In genomic region chr2:93177668-93178312, GRCm38 (mm10) we compare ENCODE assay signal across 9 mouse cellular contexts. TPM values are rescaled to one million over a fixed set of nuclear protein-coding genes. Genes with fewer than 3 reads are reported as not detected.
A peak's percentile ranks its signal among the peaks of the same experiment; 100 is the strongest.
DNase-seq lines count a peak whose midpoint lies in the region; ATAC-seq and TF ChIP-seq lines count a peak whose summit lies in the region.
"Had no signal": no experiment of that assay in that cellular context is flagged by ENCODE, and none has a peak within 500 bp of the region (broad histone marks: within the 10 kb centered on the region; RNA-seq: fewer than 3 reads in every experiment).

No protein-coding gene starts in this region.

- no peaks in the 10 kb centered on the region for H3K9me3 ChIP-seq in forebrain, embryonic 15.5 days
- H3K9me3 ChIP-seq in midbrain, embryonic 11.5 days (ENCODE audit: control insufficient read depth, low read length) = no peaks in the 10 kb centered on the region
- no peaks in the 10 kb centered on the region for H3K9me3 ChIP-seq in neural tube, embryonic 14.5 days (ENCODE audit: control insufficient read depth, low read length)
- H3K9me3 ChIP-seq in liver, embryonic 11.5 days (ENCODE audit: control insufficient read depth, low read length) = no peaks in the 10 kb centered on the region
- H3K9me3 ChIP-seq in heart, embryonic 10.5 days = no peaks in the 10 kb centered on the region

- H3K36me3 ChIP-seq in forebrain, embryonic 15.5 days = no peaks in the 10 kb centered on the region
- H3K36me3 ChIP-seq in midbrain, embryonic 11.5 days (ENCODE audit: control insufficient read depth, insufficient read depth, low read length) = no peaks in the 10 kb centered on the region
- no peaks in the 10 kb centered on the region for H3K36me3 ChIP-seq in neural tube, embryonic 14.5 days (ENCODE audit: control insufficient read depth, insufficient read depth, low read length)
- H3K36me3 ChIP-seq in liver, embryonic 11.5 days (ENCODE audit: control insufficient read depth, insufficient read depth, low read length) = no peaks in the 10 kb centered on the region
- H3K36me3 ChIP-seq in heart, embryonic 10.5 days = no peaks in the 10 kb centered on the region

- peaks cover 61% of the 10 kb centered on the region for H3K4me1 ChIP-seq in forebrain, embryonic 15.5 days
- peaks cover 63% of the 10 kb centered on the region for H3K4me1 ChIP-seq in midbrain, embryonic 11.5 days (ENCODE audit: control insufficient read depth, insufficient read depth, low read length)
- H3K4me1 ChIP-seq in neural tube, embryonic 14.5 days (ENCODE audit: control insufficient read depth, insufficient read depth, low read length) = peaks cover 37% of the 10 kb centered on the region
- H3K4me1 ChIP-seq in liver, embryonic 11.5 days (replicated peaks; ENCODE audit: control insufficient read depth, insufficient read depth, low read length) = peaks cover 10% of the 10 kb centered on the region
- H3K4me1 ChIP-seq in heart, embryonic 10.5 days = peaks cover 46% of the 10 kb centered on the region

- H3K9ac ChIP-seq in forebrain, embryonic 15.5 days (replicated peaks) = no peak overlapping the region
- no peak overlapping the region for H3K9ac ChIP-seq in midbrain, embryonic 11.5 days (ENCODE audit: low read length)
- no peak overlapping the region for H3K9ac ChIP-seq in neural tube, embryonic 14.5 days (replicated peaks; ENCODE audit: low read depth, low read length)
- no peak overlapping the region for H3K9ac ChIP-seq in liver, embryonic 11.5 days (ENCODE audit: low read depth, low read length)

- DNase-seq in layer of hippocampus, adult 2 months (ENCODE audit: low spot score in 2 of 2) = no peak
- DNase-seq in layer of hippocampus, adult 9-11 months = no peak
- no peak for DNase-seq in midbrain, embryonic 11.5 days (ENCODE audit: low spot score, missing footprints)
- DNase-seq in left cerebral cortex, postnatal 36 days (ENCODE audit: low spot score in 2 of 2) = no peak
- no peak for DNase-seq in liver, embryonic 11.5 days (ENCODE audit: low spot score)
- no peak for DNase-seq in heart, embryonic 10.5 days (ENCODE audit: low spot score)
- DNase-seq: adrenal gland, postnatal 36 days had no signal

- ATAC-seq in forebrain, embryonic 15.5 days (replicated peaks) = peak; percentile 36
- ATAC-seq in midbrain, embryonic 11.5 days (ENCODE audit: low FRiP score) = peak; percentile 17; the same call in 1 of the 2 replicates
- peak; percentile 30; the same call in 1 of the 2 replicates for ATAC-seq in neural tube, embryonic 14.5 days (ENCODE audit: low read depth)
- ATAC-seq in liver, embryonic 11.5 days (replicated peaks; ENCODE audit: low FRiP score) = no peak

- H3K4me3 ChIP-seq in layer of hippocampus, adult 2 months = no peak overlapping the region
- H3K4me3 ChIP-seq in forebrain, embryonic 15.5 days = no peak overlapping the region
- no peak overlapping the region for H3K4me3 ChIP-seq in midbrain, embryonic 11.5 days (ENCODE audit: low read depth, low read length)
- H3K4me3 ChIP-seq in neural tube, embryonic 14.5 days (ENCODE audit: low read depth, low read length) = no peak overlapping the region
- no peak overlapping the region for H3K4me3 ChIP-seq in liver, embryonic 11.5 days (ENCODE audit: low read depth, low read length)
- no peak overlapping the region for H3K4me3 ChIP-seq in heart, embryonic 10.5 days

- intact Hi-C loops in left cerebral cortex, postnatal 36 days (cut with DNase I) = no loop called here

- H3K27me3 ChIP-seq in forebrain, embryonic 15.5 days = no peaks in the 10 kb centered on the region
- H3K27me3 ChIP-seq in midbrain, embryonic 11.5 days (ENCODE audit: control insufficient read depth, insufficient read depth, low read length) = no peaks in the 10 kb centered on the region
- H3K27me3 ChIP-seq in neural tube, embryonic 14.5 days (ENCODE audit: control insufficient read depth, insufficient read depth, low read length) = no peaks in the 10 kb centered on the region
- peaks cover 66% of the 10 kb centered on the region for H3K27me3 ChIP-seq in liver, embryonic 11.5 days (replicated peaks; ENCODE audit: control insufficient read depth, insufficient read depth, low read length)
- H3K27me3 ChIP-seq in heart, embryonic 10.5 days (ENCODE audit: insufficient read depth, poor library complexity, severe bottlenecking) = peaks cover 86% of the 10 kb centered on the region

- 68% methylated on average over 20 of the region's 20 CpGs for WGBS in forebrain, embryonic 15.5 days
- 75% methylated on average over 20 of the region's 20 CpGs for WGBS in midbrain, embryonic 11.5 days
- WGBS in neural tube, embryonic 14.5 days = 59% methylated on average over 20 of the region's 20 CpGs
- WGBS in liver, embryonic 11.5 days = 76% methylated on average over 20 of the region's 20 CpGs
- WGBS in heart, embryonic 10.5 days = 81% methylated on average over 20 of the region's 20 CpGs

- no peak for TF ChIP-seq CTCF in layer of hippocampus, adult 2 months (conservative IDR thresholded peaks at IDR 0.05)

- H3K4me2 ChIP-seq in forebrain, embryonic 15.5 days (replicated peaks) = no peak overlapping the region
- H3K4me2 ChIP-seq in midbrain, embryonic 11.5 days = no peak overlapping the region
- no peak overlapping the region for H3K4me2 ChIP-seq in neural tube, embryonic 14.5 days (ENCODE audit: low read depth, low read length)
- H3K4me2 ChIP-seq in liver, embryonic 11.5 days = no peak overlapping the region

- H3K27ac ChIP-seq in layer of hippocampus, adult 2 months = peak overlapping the region; percentile 99
- peak overlapping the region; percentile 86 for H3K27ac ChIP-seq in forebrain, embryonic 15.5 days (replicated peaks)
- H3K27ac ChIP-seq in midbrain, embryonic 11.5 days (ENCODE audit: low read depth, low read length) = peak overlapping the region; percentile 94
- H3K27ac ChIP-seq in neural tube, embryonic 14.5 days (ENCODE audit: low read depth, low read length) = peak overlapping the region; percentile 80
- H3K27ac ChIP-seq in liver, embryonic 11.5 days (ENCODE audit: low read depth, low read length) = no peak overlapping the region
- no peak overlapping the region for H3K27ac ChIP-seq in heart, embryonic 10.5 days

RNA-seq across cellular contexts. Expression of gene Trp53i11, which starts 9.6 kb away (rescaled TPM):
- total RNA-seq in layer of hippocampus, adult 2 months (2021) = 10 to 100 TPM; 87.6 to 89.0 TPM
- polyA plus RNA-seq in forebrain, embryonic 15.5 days (2015; fragmentation: Nextera tagmentation; extraction: Ambion mirVana) = 90.5 and 110 TPM in 2 replicates
- 179 and 191 TPM in 2 replicates for polyA plus RNA-seq in midbrain, embryonic 11.5 days (2014; fragmentation: Nextera tagmentation; extraction: Ambion mirVana)
- polyA plus RNA-seq in neural tube, embryonic 14.5 days (2014; fragmentation: Nextera tagmentation; extraction: Ambion mirVana) = 82.7 and 114 TPM in 2 replicates
- 10 to 100 TPM; 82.3 to 99.8 TPM for total RNA-seq in left cerebral cortex, postnatal 36 days (2021)
- 10.5 and 14.0 TPM in 2 replicates for polyA plus RNA-seq in liver, embryonic 11.5 days (2014; fragmentation: Nextera tagmentation; extraction: Ambion mirVana)
- polyA plus RNA-seq in heart, embryonic 10.5 days (2016; fragmentation: Nextera tagmentation; extraction: Ambion mirVana) = 22.5 and 24.2 TPM in 2 replicates

Comparison
In these comparisons a context has a peak if more than half of its experiments do, and no peak if none do; other contexts are left out.
1. H3K27ac ChIP-seq: peak in layer of hippocampus, adult 2 months (single experiment), forebrain, embryonic 15.5 days (single experiment), midbrain, embryonic 11.5 days (single experiment) and neural tube, embryonic 14.5 days (single experiment); none in liver, embryonic 11.5 days (single experiment) and heart, embryonic 10.5 days (single experiment).